Mouse (Mus musculus) thymus, postnatal 25 days (tissue): ENCODE results near the gene Lef1.

Experiments used
- DNase-seq: peaks from one replicate; pipeline ENCODE4 v3.0.0; 2022

Lef1 gene

DNA sequence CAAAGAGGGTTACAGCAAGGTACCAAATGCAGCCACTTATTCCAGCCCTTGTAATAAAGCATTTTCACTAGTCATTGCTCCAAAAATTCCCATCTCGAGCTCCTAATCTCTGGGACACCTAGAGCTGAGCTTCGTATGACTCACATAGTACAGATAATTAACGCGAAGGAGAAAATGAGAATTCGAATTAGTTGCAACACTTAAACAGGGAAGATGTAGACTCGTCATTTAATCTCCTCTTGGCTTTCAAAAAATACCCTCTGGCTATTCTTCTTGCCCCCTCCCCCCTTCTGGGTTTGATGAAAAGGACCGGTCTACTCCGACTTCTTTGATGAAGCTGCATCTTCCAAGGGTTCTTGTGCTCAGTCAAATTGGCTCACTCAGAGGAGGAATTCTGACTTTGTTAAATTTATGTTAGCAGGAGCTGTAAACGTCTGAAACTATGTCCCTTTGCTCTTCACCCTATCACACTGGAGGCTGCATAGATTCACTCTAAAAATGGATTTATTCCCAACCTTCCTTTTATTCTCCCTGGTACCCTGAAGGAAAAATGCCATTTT is 2.1 kb upstream of the Lef1 start:
- DNase-seq, result no peak

DNA sequence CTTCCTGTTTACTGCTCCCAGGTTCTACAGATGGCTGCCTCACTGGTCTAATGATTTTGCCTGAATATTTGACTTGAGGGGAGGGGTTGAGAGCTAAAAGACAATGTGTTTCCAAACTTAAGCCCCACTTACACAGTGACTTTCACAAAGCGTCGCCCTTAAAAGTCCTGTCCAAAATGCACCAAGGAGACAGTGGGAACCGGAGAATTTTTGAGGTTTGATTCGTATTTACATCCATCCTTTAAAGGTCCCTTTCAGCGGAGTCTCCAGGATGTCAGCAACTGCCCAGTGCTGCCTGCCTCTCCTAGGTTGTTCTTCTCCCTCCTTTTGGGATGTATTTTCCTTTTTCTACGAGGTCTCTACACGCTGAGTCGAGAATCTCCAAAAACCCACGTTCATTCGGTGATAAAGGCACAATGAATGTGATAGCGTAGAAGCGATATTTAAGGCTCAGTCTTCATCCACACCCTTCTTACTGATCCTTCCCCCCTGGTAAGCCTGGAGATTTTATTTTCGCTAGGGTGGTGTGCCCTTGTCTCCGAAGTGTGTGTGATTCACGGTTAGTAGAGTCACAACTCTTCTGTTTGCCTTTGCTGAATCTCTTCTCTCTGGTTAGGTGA is 1.1 kb upstream of the Lef1 start:
- peak; percentile 30 for DNase-seq

- DNase-seq, result peak; percentile 58
Measured at GRCm38 (mm10) chr3:131109686-131110070, 593 bp upstream of the Lef1 start.

- peak; percentile 78 for DNase-seq
Measured at GRCm38 (mm10) chr3:131111151-131111850, 1.0 kb downstream of the Lef1 start.

GRCm38 (mm10) chr3:131111851-131112572 is 1.7 kb downstream of the Lef1 start:
- DNase-seq, result peak; percentile 86

DNA sequence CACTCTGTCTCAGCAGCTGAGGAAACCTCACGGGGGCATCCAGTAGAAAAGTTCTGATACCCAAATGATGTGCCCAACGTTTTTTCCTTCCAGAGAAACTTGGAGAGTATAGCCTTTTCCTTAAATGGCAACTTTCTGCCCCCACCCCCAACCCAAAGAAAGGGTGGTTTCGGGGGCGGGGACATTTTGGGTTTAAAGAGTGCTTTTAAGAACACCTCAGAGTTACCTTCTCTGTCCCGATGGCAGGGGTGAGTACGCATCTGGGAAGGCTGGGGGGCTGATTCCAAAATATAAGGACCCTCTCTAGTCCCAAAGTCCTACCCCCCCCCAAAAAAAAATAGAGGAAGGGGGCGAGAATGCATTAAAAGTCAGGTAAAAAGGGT is 2.3 kb downstream of the Lef1 start:
- peak; percentile 78 for DNase-seq

DNA sequence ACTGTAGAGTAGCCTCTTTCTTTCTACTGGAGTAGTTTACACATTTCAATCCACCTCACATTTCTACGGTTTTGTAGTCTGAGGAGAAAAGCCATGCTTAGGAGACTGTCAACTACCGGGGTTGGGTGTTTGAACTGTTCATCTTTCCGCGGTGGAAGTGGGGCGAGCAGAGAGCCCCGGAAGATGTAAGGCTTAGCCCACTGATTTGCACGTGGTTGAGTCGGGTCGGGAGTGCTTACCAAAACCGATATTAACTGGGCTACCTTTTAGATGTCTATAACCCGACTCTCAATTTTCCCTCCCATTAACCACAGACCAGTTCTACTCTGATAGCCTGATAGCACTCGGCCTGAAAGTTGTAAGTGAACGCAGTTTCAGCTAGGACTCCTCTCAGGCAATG is 2.8 kb downstream of the Lef1 start:
- peak; percentile 72 for DNase-seq

DNA sequence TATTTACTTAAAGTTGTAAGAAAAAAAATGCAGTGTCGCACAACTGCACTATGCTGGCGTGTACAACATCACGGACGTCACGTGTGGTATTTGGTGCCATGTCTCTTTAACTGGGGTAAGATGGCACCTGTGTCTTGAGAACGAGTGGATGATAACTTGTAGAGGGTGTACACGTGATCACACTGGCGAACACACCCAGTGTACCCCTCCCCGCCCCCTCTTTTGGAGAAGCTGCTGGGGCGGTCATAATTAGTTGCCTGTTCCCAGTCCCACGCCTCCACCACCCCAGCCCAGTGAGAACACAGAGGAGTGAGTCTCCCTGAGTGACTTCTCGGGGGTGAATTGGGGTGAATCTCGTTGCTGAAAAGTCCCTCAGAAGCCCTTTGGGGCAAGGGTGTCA is 5.8 kb downstream of the Lef1 start:
- peak; percentile 26 for DNase-seq

- DNase-seq, result no peak
Measured at GRCm38 (mm10) chr3:131117352-131117751, 7.1 kb downstream of the Lef1 start.

DNA sequence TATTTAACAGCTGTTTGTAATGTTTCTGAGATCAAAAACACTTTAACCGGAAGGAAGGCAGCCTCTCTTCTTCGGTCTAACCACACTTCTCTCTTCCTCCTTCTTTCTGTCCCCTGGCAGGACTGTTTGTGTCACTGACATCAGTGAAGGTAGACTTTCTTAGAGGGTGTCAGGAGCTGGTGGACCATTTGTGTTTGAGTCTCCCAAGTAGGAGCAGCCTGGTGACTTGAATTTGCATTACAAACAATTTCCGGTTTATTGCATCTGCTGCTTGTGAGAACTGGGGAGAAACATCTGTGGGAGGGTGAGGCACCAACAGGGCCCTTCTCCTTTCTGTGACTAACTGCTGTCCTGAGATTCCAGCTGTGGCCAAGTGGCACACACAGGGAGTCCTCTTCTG is 7.6 kb downstream of the Lef1 start:
- DNase-seq, result peak; percentile 40

GRCm38 (mm10) chr3:131119435-131119834 is 9.2 kb downstream of the Lef1 start:
- DNase-seq, result no peak

DNA sequence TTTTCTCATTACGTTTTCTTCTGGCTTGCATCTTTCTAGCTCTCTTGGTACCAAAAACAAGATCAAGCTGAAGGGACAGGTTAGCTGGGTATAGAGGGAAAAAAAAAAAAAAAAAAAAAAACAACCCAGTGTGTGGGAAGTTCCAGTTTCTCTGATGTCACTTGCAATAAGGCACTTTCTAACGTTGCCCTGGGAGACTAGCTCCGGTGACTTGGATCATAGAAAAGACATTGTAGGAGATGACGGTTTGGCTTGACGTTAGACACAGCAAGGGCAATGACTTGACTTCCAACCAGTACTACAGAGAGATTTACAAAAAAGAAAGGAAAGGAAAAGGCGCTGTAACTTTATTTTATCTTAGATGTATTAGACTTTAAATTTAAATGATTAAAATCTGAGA is 13.2 kb downstream of the Lef1 start:
- DNase-seq, result no peak

GRCm38 (mm10) chr3:131125873-131126272 is 15.6 kb downstream of the Lef1 start:
- no peak for DNase-seq

DNA sequence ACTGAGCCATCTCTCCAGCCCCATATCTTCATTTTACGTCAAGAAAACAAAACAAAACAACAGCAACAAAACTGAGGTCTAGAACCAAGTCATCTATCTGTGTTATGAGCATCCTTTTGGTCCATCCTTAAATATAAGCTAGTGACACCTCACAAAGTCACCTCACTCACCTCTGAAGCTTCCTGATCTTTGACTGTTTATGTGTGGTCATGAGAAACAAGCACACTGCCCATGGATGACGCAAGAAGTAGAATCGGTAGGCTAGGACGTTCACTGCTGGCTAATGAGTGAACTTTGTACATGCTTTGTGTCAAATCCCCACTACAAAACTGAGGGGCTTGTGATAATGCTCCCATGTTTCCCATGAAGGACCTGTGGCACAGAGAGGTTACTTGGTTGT is 16.2 kb downstream of the Lef1 start:
- no peak for DNase-seq

DNA sequence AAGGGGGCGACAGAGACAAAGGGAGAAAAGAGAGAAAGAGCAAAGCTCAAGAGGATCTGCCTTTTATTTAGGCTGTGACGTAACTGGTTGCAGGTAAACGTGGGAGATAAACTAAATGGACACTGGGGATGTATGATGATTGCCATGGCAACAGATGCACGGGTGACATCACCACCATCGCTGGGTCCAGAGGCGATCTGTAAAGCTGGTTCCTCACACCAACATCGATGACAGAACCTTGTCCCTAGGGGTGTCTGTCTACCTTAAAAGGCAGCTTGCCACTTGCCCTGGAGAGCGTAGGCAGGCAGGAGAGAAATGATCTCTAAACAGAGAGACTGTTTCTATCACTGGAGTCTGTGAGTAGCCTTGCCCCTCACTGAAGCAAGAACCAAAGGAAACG is 23.7 kb downstream of the Lef1 start:
- no peak for DNase-seq

GRCm38 (mm10) chr3:131135434-131135833 is 25.2 kb downstream of the Lef1 start:
- DNase-seq, result no peak

GRCm38 (mm10) chr3:131136455-131136854 is 26.2 kb downstream of the Lef1 start:
- no peak for DNase-seq

DNA sequence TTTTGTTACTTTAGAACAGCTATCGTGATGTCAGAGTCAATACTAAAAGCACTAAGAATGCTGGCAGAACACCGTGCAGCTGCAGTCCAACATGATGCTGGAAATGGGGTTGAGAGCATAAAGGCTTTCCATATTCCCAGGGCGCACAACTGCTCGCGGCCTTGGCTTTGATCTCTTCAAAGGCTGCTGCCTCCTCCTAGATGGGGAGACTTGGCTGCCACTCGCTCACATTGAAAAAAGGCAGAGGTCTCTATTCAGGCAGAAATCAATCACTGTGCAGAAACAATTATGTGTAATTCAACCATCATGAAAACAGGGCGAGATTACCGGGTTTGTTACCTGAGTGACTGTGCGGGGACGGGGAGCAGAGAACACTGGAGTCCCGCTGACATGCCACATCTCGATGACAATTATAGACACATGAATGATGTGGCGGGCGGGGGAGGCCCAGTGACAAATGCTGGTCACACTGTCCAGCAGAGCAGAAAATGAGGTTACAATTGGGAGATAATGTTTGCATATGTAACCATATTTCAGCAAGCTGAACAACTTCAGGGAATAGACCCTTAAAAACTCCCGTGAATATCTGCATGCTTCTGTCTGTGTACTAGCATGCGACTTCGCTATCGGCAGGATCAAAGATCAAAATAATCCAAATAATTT is 27.0 kb downstream of the Lef1 start:
- no peak for DNase-seq

GRCm38 (mm10) chr3:131138224-131138623 is 28.0 kb downstream of the Lef1 start:
- no peak for DNase-seq

DNA sequence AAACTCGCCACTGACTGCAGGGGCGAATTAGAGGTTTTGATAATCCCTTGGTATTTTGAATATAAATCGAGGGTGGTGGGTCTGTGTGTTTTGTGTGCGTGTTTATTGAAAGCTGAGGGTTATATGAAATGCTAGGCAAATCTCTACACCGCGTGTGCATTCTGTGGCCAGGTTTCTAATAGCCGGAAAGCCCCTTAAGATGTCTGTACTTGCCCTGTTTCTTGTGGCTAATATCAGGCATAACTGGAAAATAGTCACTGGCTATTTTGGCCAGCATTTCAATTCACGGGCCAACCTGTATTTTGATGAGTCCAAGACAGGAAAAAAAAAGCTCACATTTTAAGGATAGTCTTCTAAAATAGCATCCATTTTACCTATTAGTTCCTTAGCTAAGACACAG is 28.5 kb downstream of the Lef1 start:
- DNase-seq, result no peak

- no peak for DNase-seq
Measured at GRCm38 (mm10) chr3:131139345-131140090, 29.2 kb downstream of the Lef1 start.

DNA sequence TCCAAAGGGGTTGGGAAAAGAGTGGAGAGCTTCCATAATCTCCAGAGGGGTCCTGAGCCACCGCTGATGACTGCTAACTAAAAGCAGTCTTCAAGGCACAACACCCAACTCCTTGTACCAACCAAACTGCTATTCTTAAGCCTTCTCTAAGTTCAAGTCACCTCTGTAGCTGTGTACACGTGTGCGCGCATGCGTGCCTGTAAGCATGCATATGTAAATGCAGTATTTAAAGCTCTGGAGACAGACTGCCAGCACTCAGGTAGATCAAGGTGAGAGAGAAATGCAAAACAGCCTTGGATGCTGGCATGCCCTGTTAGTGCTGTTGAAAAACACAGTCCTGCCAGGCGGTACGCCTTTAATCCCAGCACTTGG is 29.8 kb downstream of the Lef1 start:
- no peak for DNase-seq

GRCm38 (mm10) chr3:131141546-131141945 is 31.3 kb downstream of the Lef1 start:
- DNase-seq, result peak; percentile 71
